Mouse (Mus musculus) liver, embryonic 14.5 days (tissue): ENCODE measurements at regions not wholly inside any gene's neighbourhood (a gene's known extent, or its start where the extent isn't known, plus 50 kb on each side); places are given as distances from the start of the nearest gene placed in this dataset.

Experiments
- CTCF ChIP-seq: IDR thresholded peaks from 2 replicates; pipeline ENCODE4 v1.5.1; 2016; ENCODE audit warnings: antibody characterized with exemption, low read depth, control low read depth
- EP300 ChIP-seq: IDR thresholded peaks from 2 replicates; pipeline ENCODE4 v1.6.1; 2016; ENCODE audit warnings: antibody characterized with exemption, low read depth

DNA sequence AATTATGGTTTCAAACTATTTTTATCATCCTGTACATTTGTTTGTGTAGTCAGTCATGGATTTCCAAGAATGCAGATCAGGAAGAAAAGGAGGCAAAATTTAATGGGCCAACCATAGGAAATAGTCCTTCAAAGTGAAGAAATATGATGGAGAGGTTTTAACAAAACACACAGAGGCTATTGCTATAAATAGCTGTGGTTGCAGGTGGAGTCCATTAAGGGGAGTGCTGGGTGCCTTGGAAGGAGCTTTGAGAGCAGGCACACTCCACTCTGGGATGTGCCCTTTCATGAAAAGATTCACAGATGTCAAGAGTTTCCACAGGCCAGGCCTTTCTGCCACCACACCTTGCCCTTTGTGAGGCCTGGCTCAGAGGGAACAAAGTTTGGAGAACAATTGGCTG is 159.8 kb upstream of the Rasgrp1 start:
- TF ChIP-seq CTCF: no peak
- no peak for TF ChIP-seq EP300
